Mouse (Mus musculus) bone marrow macrophage, adult 2 months (primary cell): ENCODE results near the gene Dusp3.

Source experiments
- CTCF ChIP-seq: IDR thresholded peaks from 2 replicates; pipeline ENCODE4 v1.5.1; 2012; ENCODE audit warnings: low read depth, mild to moderate bottlenecking, low read length, moderate library complexity
- POLR2A ChIP-seq: IDR thresholded peaks from 2 replicates; pipeline ENCODE4 v1.6.1; 2012; ENCODE audit warnings: mild to moderate bottlenecking, low read depth, low read length, borderline replicate concordance

GRCm38 (mm10) chr11:101966965-101967614 lies 19.7 kb downstream of the Dusp3 start, which contains the start of gene Sost:
- no peak for TF ChIP-seq CTCF
- no peak for TF ChIP-seq POLR2A
